Mouse (Mus musculus) testis, adult 2 months (tissue): Measurements from ENCODE around the gene Tmem211. TPM values are rescaled to one million over a fixed set of nuclear protein-coding genes. Genes with fewer than 3 reads are reported as not detected.

Experiments
- H3K27ac ChIP-seq: fragments of 200-500 bp; 2 replicates; pipeline ENCODE4 v1.5.1; 2012; ENCODE audit warnings: low read depth, low read length; ENCODE audit not compliant: control insufficient read depth, insufficient read depth
- H3K27me3 ChIP-seq: fragments of 200-500 bp; 2 replicates; pipeline ENCODE4 v1.6.1; 2012; ENCODE audit warnings: mild to moderate bottlenecking, low read length, moderate library complexity; ENCODE audit not compliant: control insufficient read depth, insufficient read depth
- H3K36me3 ChIP-seq: fragments of 200-500 bp; 2 replicates; pipeline ENCODE4 v1.6.1; 2012; ENCODE audit warnings: mild to moderate bottlenecking, low read length; ENCODE audit not compliant: control insufficient read depth, insufficient read depth
- H3K4me1 ChIP-seq: fragments of 200-500 bp; 2 replicates; pipeline ENCODE4 v1.6.1; 2012; ENCODE audit warnings: low read length; ENCODE audit not compliant: control insufficient read depth, insufficient read depth
- H3K4me3 ChIP-seq: fragments of 200-500 bp; 2 replicates; pipeline ENCODE4 v1.5.1; 2012; ENCODE audit warnings: low read depth, mild to moderate bottlenecking, low read length, moderate library complexity, mixed read lengths; ENCODE audit not compliant: control insufficient read depth
- CTCF ChIP-seq: fragments of 200-500 bp; IDR thresholded peaks from 2 replicates; pipeline ENCODE4 v1.5.1; 2012; ENCODE audit warnings: low read depth, mild to moderate bottlenecking, inconsistent platforms, low read length, moderate library complexity; ENCODE audit not compliant: control insufficient read depth, insufficient read depth, insufficient replicate concordance
- POLR2A ChIP-seq: fragments of 200-500 bp; IDR thresholded peaks from 2 replicates; pipeline ENCODE4 v1.6.1; 2012; ENCODE audit warnings: low read depth, mild to moderate bottlenecking, inconsistent platforms, low read length, moderate library complexity; ENCODE audit not compliant: control insufficient read depth
- polyA plus RNA-seq: library from polyadenylated mRNA; depleted of rRNA; stranded (reverse); fragments of >200 nt; gene quantifications from 2 replicates; pipeline ENCODE4 v1.2.3, GENCODE M21; 2012

Gene Tmem211
- polyA plus RNA-seq, 1 experiment = not detected

GRCm38 (mm10) chr5:113220383-113221146 is 6.1 kb upstream of the Tmem211 start:
- TF ChIP-seq CTCF (no peak), POLR2A (no peak)
- Histone ChIP-seq H3K27me3 (no peaks in the 10 kb centered on the region), H3K4me1 (peaks cover 18% of the 10 kb centered on the region), H3K36me3 (no peaks in the 10 kb centered on the region), H3K4me3 (peak overlapping the region; percentile 91), H3K27ac (peak overlapping the region; percentile 60; the same call in 1 of the 2 replicates)

- Histone ChIP-seq H3K27me3 (no peaks in the 10 kb centered on the region), H3K27ac (peak within 1 kb of the TSS; percentile 60; the same call in 1 of the 2 replicates), H3K4me3 (peak within 1 kb of the TSS; percentile 91), H3K36me3 (no peaks in the 10 kb centered on the region), H3K4me1 (peaks cover 19% of the 10 kb centered on the region)
- TF ChIP-seq POLR2A (no peak), CTCF (peak; percentile 98)
Observed at GRCm38 (mm10) chr5:113221147-113221865, 5.4 kb upstream of the Tmem211 start, which contains the start of gene 2900026A02Rik. TSS of gene 2900026A02Rik (minus strand) at chr5:113221236.

- Histone ChIP-seq H3K27ac (no peak overlapping the region), H3K4me1 (peaks cover 19% of the 10 kb centered on the region), H3K27me3 (no peaks in the 10 kb centered on the region), H3K4me3 (no peak overlapping the region), H3K36me3 (no peaks in the 10 kb centered on the region)
- TF ChIP-seq POLR2A = no peak
- TF ChIP-seq CTCF = no peak
Observed at GRCm38 (mm10) chr5:113223888-113224287, 2.8 kb upstream of the Tmem211 start.

GRCm38 (mm10) chr5:113225271-113225670 is 1.4 kb upstream of the Tmem211 start:
- Histone ChIP-seq H3K4me1 (peaks cover 18% of the 10 kb centered on the region), H3K36me3 (no peaks in the 10 kb centered on the region), H3K27me3 (no peaks in the 10 kb centered on the region), H3K4me3 (no peak overlapping the region), H3K27ac (no peak overlapping the region)
- TF ChIP-seq POLR2A (no peak), CTCF (no peak)

GRCm38 (mm10) chr5:113225686-113226435 is 848 bp upstream of the Tmem211 start:
- H3K4me1 ChIP-seq = peaks cover 12% of the 10 kb centered on the region
- no peak for TF ChIP-seq POLR2A
- no peak overlapping the region for H3K27ac ChIP-seq
- H3K4me3 ChIP-seq = no peak overlapping the region
- H3K36me3 ChIP-seq = no peaks in the 10 kb centered on the region
- H3K27me3 ChIP-seq = no peaks in the 10 kb centered on the region

- TF ChIP-seq CTCF = no peak
- no peak for TF ChIP-seq POLR2A
- H3K27me3 ChIP-seq = no peaks in the 10 kb centered on the region
- H3K27ac ChIP-seq = no peak overlapping the region
- peaks cover 4% of the 10 kb centered on the region for H3K4me1 ChIP-seq
- no peaks in the 10 kb centered on the region for H3K36me3 ChIP-seq
- H3K4me3 ChIP-seq = no peak overlapping the region
Observed at GRCm38 (mm10) chr5:113230196-113230595, 3.5 kb downstream of the Tmem211 start.

- Histone ChIP-seq H3K4me3 (no peak overlapping the region), H3K27ac (no peak overlapping the region), H3K27me3 (no peaks in the 10 kb centered on the region), H3K4me1 (peaks cover 4% of the 10 kb centered on the region), H3K36me3 (no peaks in the 10 kb centered on the region)
- TF ChIP-seq CTCF (no peak), POLR2A (no peak)
Observed at GRCm38 (mm10) chr5:113249263-113249930, 22.7 kb downstream of the Tmem211 start.
